Mouse (Mus musculus): ENCODE results near the gene Armc12.

- TF ChIP-seq POLR2A (IDR thresholded peaks at IDR 0.05; ENCODE audit: borderline replicate concordance, extremely low read depth, low read depth, low read length) (no peak), CTCF (IDR thresholded peaks at IDR 0.05; ENCODE audit: insufficient read depth, low read length) (no peak)
Observed at GRCm38 (mm10) chr17:28588591-28588990, 58.0 kb downstream of the Armc12 start.

Data from lung, adult 2 months (tissue).